Mouse (Mus musculus) liver, embryonic 16.5 days (tissue): Measurements from ENCODE around the gene Rhox12. TPM values are rescaled to one million over a fixed set of nuclear protein-coding genes. Genes with fewer than 3 reads are reported as not detected.

ENCODE experiments used
- ATAC-seq: fragments of 200-750 bp; cut with Nextera tagmentation; 2 replicates; pipeline ENCODE4 v1.8.0; 2017; ENCODE audit warnings: low read depth, mild to moderate bottlenecking, moderate number of reproducible peaks, moderate library complexity
- H3K27ac ChIP-seq: fragments of 300-500 bp; sonication (generic); 2 replicates; pipeline ENCODE4 v1.5.1; 2014; ENCODE audit warnings: mild to moderate bottlenecking, low read length
- H3K27me3 ChIP-seq: fragments of 300-500 bp; sonication (generic); 2 replicates; pipeline ENCODE4 v1.6.1; 2014; ENCODE audit warnings: low read depth, low read length, mixed read lengths; ENCODE audit not compliant: control insufficient read depth, insufficient read depth
- H3K36me3 ChIP-seq: fragments of 300-500 bp; sonication (generic); 2 replicates; pipeline ENCODE4 v1.6.1; 2014; ENCODE audit warnings: mild to moderate bottlenecking; ENCODE audit not compliant: control insufficient read depth, insufficient read depth
- H3K4me1 ChIP-seq: fragments of 300-500 bp; sonication (generic); 2 replicates; pipeline ENCODE4 v1.6.1; 2014; ENCODE audit warnings: low read depth, low read length, mixed read lengths; ENCODE audit not compliant: control insufficient read depth
- H3K4me2 ChIP-seq: fragments of 300-500 bp; sonication (generic); 2 replicates; pipeline ENCODE4 v1.6.1; 2014; ENCODE audit warnings: low read depth, low read length, mixed read lengths
- H3K4me3 ChIP-seq: fragments of 300-500 bp; sonication (generic); 2 replicates; pipeline ENCODE4 v1.5.1; 2014; ENCODE audit warnings: low read depth, mild to moderate bottlenecking, low read length
- H3K9ac ChIP-seq: fragments of 300-500 bp; sonication (generic); 2 replicates; pipeline ENCODE4 v1.6.1; 2014; ENCODE audit warnings: low read depth, low read length
- H3K9me3 ChIP-seq: fragments of 300-500 bp; sonication (generic); replicated peaks from 2 replicates; pipeline ENCODE4 v1.6.1; 2016; ENCODE audit warnings: low read length; ENCODE audit not compliant: control insufficient read depth
- WGBS: fragments of 180-500 bp; shearing (Covaris S2); extraction: QIAGEN DNeasy Blood & Tissue Kit; methylation state at CpG from one replicate; pipeline ENCODE4 v1.1.7; 2014; ENCODE audit not compliant: insufficient replicate concordance; 5-methylcytosine and 5-hydroxymethylcytosine counted together
- polyA plus RNA-seq: library from polyadenylated mRNA; unstranded; fragments of >200 nt; fragmentation: Nextera tagmentation; extraction: Ambion mirVana; gene quantifications from 2 replicates; pipeline ENCODE4 v1.2.1, GENCODE M21; 2015

The Rhox12 gene
- not detected in 2 replicates for polyA plus RNA-seq

DNA sequence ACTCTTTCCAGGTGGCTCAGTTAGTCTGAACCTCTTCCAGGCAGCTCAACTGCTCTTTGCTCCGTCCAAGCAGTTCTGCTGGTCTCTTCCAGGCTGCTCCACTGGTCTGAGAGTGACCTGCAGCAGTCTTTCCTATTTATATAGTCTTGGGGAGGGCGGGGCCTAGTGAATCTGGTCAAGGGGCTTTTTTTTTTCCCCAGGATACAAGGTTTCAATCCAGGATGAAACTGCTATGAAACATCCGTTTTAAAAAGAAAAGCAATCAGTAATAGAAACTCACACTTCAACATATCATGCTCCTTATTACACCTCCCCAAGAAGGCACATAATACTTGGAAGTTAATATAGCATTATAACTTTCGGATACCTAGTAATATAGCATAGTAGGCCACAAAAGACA lies at the start of gene Rhox12:
Gene Rhox12 (minus strand): TSS at position 101 of the 400 bp plus-strand sequence.
- H3K27ac ChIP-seq, result no peak within 1 kb of the TSS
- no peak within 1 kb of the TSS for H3K4me2 ChIP-seq
- ATAC-seq, result no peak
- no peak within 1 kb of the TSS for H3K4me3 ChIP-seq
- no peaks in the 10 kb centered on the region for H3K27me3 ChIP-seq
- H3K9ac ChIP-seq, result no peak within 1 kb of the TSS
- no peaks in the 10 kb centered on the region for H3K36me3 ChIP-seq
- H3K9me3 ChIP-seq, result no peaks in the 10 kb centered on the region
- 45% methylated on average over 4 of the region's 4 CpGs for WGBS
- H3K4me1 ChIP-seq, result no peaks in the 10 kb centered on the region

DNA sequence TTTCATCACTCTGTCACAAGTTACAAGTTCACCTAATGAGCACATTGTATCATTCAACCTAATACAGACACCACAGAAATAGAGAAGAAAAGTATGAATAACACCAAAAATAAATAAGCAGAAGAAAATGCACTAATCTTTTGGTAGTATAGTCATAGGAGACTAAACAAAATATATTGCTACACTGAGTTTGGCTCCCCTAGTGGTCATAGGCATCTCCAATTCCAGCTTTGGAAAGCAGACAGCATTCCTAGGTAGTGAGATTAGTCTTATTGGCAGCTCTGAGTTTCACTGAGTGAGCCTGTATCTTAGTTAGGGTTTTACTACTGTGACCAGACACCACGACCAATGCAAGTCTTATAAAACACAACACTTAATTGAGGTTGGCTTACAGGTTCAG lies 48.4 kb upstream of the Rhox12 start:
- Histone ChIP-seq H3K36me3 (no peaks in the 10 kb centered on the region), H3K4me2 (no peak overlapping the region), H3K27ac (no peak overlapping the region), H3K9ac (no peak overlapping the region), H3K4me3 (no peak overlapping the region), H3K9me3 (no peaks in the 10 kb centered on the region), H3K27me3 (no peaks in the 10 kb centered on the region), H3K4me1 (no peaks in the 10 kb centered on the region)
- no peak for ATAC-seq
- 71% methylated on average over 1 of the region's 1 CpGs for WGBS

GRCm38 (mm10) chrX:38121478-38121877 lies 10.8 kb upstream of the Rhox12 start:
- Histone ChIP-seq H3K4me2 (no peak overlapping the region), H3K4me3 (no peak overlapping the region), H3K36me3 (no peaks in the 10 kb centered on the region), H3K4me1 (no peaks in the 10 kb centered on the region), H3K9me3 (no peaks in the 10 kb centered on the region), H3K9ac (no peak overlapping the region), H3K27me3 (no peaks in the 10 kb centered on the region), H3K27ac (no peak overlapping the region)
- WGBS, result 78% methylated on average over 34 of the region's 34 CpGs
- no peak for ATAC-seq

DNA sequence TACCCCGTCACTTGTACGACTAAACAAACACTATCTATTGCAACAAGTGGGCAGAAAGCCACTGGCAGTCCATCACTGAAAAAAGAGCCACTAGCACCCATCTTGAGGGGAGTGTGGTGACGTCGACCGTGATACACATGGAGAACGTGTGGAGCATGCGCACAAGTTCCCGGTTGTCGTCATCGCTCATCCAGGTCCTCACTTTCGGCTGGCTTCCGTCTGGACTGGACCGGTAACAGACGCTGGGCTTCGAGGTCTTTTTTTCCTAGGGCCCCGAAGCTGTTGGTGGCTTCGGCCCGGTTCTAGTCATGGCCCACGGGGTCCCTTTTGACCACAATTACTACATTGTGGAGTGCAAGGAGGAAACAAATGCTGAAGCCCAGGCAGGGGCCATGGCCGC lies 10.3 kb upstream of the Rhox12 start, which contains the start of gene Rhox13:
Gene Rhox13 (plus strand): TSS at position 238 of the 400 bp plus-strand sequence.
- no peak for ATAC-seq
- no peaks in the 10 kb centered on the region for H3K9me3 ChIP-seq
- H3K27me3 ChIP-seq, result no peaks in the 10 kb centered on the region
- H3K4me2 ChIP-seq, result no peak within 1 kb of the TSS
- no peak within 1 kb of the TSS for H3K4me3 ChIP-seq
- H3K27ac ChIP-seq, result no peak within 1 kb of the TSS
- H3K4me1 ChIP-seq, result no peaks in the 10 kb centered on the region
- 82% methylated on average over 20 of the region's 20 CpGs for WGBS
- no peaks in the 10 kb centered on the region for H3K36me3 ChIP-seq
- no peak within 1 kb of the TSS for H3K9ac ChIP-seq

DNA sequence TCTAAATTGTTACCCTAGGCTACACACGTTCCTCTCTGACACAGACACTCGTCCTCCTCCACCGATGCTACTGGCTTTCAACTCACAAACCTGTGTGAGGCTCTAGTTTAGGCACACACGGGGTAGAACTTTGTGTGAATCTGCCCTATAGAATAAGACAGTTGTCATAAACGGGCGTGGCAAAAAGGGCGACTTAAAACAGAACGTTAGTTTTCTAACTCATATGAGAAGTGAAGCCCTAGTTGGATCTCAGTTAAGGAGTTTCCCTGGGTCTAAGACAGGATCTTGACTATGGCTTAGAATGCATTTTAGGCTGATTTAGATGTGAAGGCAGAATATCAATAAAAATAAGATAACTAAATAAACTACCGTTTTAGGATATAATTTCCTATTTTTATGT lies 25.7 kb downstream of the Rhox12 start, which contains the start of gene Rhox11:
Gene Rhox11 (minus strand): TSS at position 101 of the 400 bp plus-strand sequence.
- Histone ChIP-seq H3K4me3 (no peak within 1 kb of the TSS), H3K27me3 (no peaks in the 10 kb centered on the region), H3K36me3 (no peaks in the 10 kb centered on the region), H3K9me3 (no peaks in the 10 kb centered on the region), H3K9ac (no peak within 1 kb of the TSS), H3K4me2 (no peak within 1 kb of the TSS), H3K4me1 (no peaks in the 10 kb centered on the region), H3K27ac (no peak within 1 kb of the TSS)
- ATAC-seq, result no peak
- WGBS, result 68% methylated on average over 9 of the region's 9 CpGs

- WGBS, result 12% methylated on average over 12 of the region's 12 CpGs
Observed at GRCm38 (mm10) chrX:38084226-38084625, 26.5 kb downstream of the Rhox12 start.

DNA sequence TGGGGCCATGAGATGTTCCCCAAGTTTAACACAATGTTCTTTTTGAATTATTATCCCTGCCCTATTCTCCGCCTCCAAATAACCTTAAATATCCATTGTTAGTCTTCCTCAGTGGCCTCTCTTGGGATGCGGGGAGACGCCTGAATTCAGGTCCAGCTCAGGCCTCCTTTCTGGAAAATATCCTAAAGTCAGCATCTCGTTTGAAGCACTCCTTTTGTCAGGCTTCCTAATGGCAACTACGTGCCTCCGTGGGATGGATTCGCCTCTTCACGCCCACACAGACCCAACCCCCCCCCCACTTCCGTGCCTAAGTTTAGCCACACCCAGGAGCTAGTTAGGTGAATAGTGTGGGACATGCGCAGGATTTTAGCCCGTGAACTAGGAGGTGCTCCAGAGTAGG lies 44.5 kb downstream of the Rhox12 start, which contains the start of gene Rhox10:
Gene Rhox10 (plus strand): TSS at position 301 of the 400 bp plus-strand sequence.
- WGBS, result 60% methylated on average over 11 of the region's 11 CpGs
- ATAC-seq, result no peak

More at GRCm38 (mm10) chrX:38084226-38084625, 26.5 kb downstream of the Rhox12 start:
- H3K36me3 ChIP-seq, result no peaks in the 10 kb centered on the region
- H3K27me3 ChIP-seq, result no peaks in the 10 kb centered on the region
- no peak overlapping the region for H3K4me3 ChIP-seq
- H3K9me3 ChIP-seq, result no peaks in the 10 kb centered on the region
- no peak overlapping the region for H3K4me2 ChIP-seq
- no peak for ATAC-seq
- no peak overlapping the region for H3K9ac ChIP-seq
- H3K4me1 ChIP-seq, result no peaks in the 10 kb centered on the region
- no peak overlapping the region for H3K27ac ChIP-seq

DNA sequence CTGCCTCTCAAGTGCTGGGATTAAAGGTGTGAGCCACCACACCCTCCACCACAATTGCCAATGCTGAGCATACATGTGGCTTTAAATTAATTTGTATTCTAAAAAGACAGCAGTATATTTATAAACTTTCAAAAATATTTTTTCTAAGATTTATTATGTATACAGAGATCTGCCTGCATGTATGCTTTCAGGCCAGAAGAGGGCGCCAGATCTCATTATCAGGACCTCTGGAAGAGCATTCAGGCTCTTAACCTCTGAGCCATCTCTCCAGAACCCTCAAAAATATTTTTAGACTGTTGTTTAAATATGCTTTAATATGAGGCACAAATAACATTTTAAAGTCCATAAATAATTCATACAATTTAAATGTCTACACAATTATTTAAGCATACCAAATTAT lies 49.2 kb downstream of the Rhox12 start:
- H3K4me2 ChIP-seq, result no peak overlapping the region
- ATAC-seq, result no peak
- H3K27me3 ChIP-seq, result no peaks in the 10 kb centered on the region
- H3K9me3 ChIP-seq, result no peaks in the 10 kb centered on the region
- WGBS, result 0% methylated on average over 1 of the region's 1 CpGs
- H3K36me3 ChIP-seq, result no peaks in the 10 kb centered on the region
- H3K9ac ChIP-seq, result no peak overlapping the region
- no peaks in the 10 kb centered on the region for H3K4me1 ChIP-seq
- H3K4me3 ChIP-seq, result no peak overlapping the region
- no peak overlapping the region for H3K27ac ChIP-seq

More for the DNA sequence above, 44.5 kb downstream of the Rhox12 start, which contains the start of gene Rhox10:
- H3K27ac ChIP-seq, result no peak within 1 kb of the TSS
- no peak within 1 kb of the TSS for H3K9ac ChIP-seq
- no peaks in the 10 kb centered on the region for H3K36me3 ChIP-seq
- no peak within 1 kb of the TSS for H3K4me2 ChIP-seq
- H3K27me3 ChIP-seq, result no peaks in the 10 kb centered on the region
- H3K9me3 ChIP-seq, result no peaks in the 10 kb centered on the region; the same call in 1 of the 2 replicates
- H3K4me1 ChIP-seq, result no peaks in the 10 kb centered on the region
- H3K4me3 ChIP-seq, result no peak within 1 kb of the TSS
